Mouse (Mus musculus): Measurements from ENCODE around the gene Slc7a6os. TPM values are rescaled to one million over a fixed set of nuclear protein-coding genes. Genes with fewer than 3 reads are reported as not detected.
"Not testable (repeated sequence)": the region's sequence is repeated elsewhere in the genome, so short reads cannot be mapped to it uniquely, and the experiment has no call there.

Slc7a6os gene
- 10 to 100 TPM in 1 of 2 experiments, 1 to 10 TPM in 1; 8.5 to 10.6 TPM for total RNA-seq (2021)
- long read RNA-seq, experiment 1, partial matches to known transcripts: 1 of 3 reads
- long read RNA-seq, experiment 1, other reads (novel, unspliced or antisense): 0 of 3 reads
- long read RNA-seq, experiment 2, partial matches to known transcripts: 0 of 4 reads
- long read RNA-seq, experiment 2, other reads (novel, unspliced or antisense): 2 of 4 reads

DNA sequence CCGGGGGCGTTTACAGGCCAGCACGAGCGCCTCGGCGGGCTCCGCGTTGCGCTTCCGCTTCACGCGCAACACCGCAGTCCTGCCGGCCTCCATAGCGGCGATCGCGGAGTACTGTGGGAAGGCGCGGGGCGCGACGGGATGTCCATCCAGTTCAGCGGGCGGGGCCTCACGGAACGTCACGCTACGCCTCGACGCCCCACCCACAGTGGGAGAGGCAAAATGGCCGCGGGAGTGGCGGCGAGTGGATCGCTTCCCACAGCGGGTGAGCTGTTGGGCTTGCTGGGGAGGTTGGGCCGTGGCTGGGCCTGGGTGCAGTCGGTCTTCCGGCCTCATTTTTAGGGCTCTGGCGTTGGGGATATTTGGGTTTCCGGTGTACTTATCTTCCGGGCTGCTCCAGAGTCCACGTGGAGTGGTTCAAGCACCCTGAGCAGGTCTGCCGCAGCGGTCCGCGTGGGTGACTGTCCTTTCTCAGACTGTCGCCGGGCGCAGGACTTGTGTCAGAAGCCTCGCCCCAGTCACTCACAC lies at the start of gene Slc7a6os, which contains the start of gene Prmt7:
Gene Slc7a6os, minus strand, starts transcription at position 115 of the 525 bp plus-strand sequence.
Gene Prmt7, plus strand, starts transcription at position 116 of the 525 bp plus-strand sequence.
- intact Hi-C loops (cut with DNase I; ENCODE audit: low total_unique reads): no loop called here
- DNase-seq: peak; percentile 97

DNA sequence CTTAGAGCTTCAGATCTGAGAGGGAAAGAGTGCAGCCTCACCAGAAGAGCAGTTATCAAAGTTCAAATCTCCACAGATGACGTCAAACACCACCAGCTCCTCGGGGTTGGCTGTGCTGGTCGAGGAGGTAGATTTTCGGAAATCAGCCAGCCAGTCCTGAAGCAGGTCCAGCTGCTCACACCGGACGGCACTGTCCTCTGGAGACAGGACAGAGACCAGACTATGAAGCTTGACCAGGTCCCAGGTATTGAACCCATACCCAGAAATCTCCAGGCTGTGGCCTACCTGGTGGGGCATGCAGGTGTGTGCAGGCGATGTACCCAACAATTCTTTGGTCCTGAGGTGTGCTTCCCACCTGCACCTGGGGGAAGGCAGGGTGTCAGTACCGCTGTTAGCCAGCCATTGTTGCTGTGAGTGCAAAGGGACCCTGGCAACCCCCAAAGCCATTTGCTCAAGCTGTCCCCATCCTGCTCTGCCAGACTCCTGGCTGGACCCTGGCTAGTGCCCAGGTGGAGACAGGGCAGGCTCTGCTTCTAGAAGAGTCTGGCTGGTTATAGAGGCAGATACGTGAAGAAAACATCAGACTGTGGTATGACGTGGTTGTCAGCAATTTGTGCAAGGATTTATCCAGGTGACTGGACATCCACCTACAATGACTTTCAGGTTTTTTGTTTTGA lies 49.0 kb upstream of the Slc7a6os start:
- no peak for DNase-seq
- intact Hi-C loops (cut with DNase I; ENCODE audit: low total_unique reads): loop anchor here (10.0 kb wide), 1 partner anchor 145 kb away; no protein-coding TSS in a partner anchor

DNA sequence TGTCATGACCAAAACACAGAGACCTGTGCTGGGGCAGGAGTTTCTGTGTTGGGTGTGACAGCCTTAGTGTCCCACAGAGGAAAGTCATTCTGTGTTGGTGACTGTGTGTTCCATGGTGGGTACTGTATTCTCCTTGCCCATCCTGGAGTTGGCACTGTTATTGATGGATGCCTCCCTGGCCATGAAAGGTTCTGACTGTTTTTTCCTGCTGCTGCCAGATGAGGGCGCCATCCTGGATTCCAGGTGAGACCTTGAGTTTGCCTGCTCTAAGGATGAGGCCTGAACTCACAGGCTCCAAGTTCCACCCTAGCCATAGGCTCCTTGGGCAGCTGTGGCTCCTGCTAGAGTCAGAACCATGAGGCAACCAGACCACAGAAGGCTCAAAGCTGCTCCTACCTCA lies 47.4 kb upstream of the Slc7a6os start:
- DNase-seq: no peak

DNA sequence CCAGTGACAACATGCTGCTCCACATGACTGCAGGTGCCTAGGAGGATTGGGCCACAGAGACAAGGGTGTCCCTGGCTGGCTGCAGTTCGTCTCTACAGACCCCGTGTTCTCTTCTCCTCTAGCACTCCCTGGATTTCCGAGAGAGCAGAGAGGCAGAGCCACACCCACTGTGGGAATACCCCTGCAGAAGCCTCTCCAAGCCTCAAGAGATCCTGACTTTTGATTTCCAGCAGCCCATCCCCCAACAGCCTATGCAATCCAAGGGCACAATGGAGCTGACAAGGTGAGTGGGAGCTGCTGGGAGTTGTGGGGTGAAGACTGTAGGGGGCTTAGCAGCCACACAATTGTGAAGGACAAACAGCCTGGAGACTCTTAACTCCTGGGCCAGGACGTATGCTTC lies 39.5 kb upstream of the Slc7a6os start:
- no peak for DNase-seq
- intact Hi-C loops (cut with DNase I; ENCODE audit: low total_unique reads): loop anchor here (10.0 kb wide), 1 partner anchor 155 kb away; no protein-coding TSS in a partner anchor

More for the DNA sequence above, 47.4 kb upstream of the Slc7a6os start:
- intact Hi-C loops (cut with DNase I; ENCODE audit: low total_unique reads): loop anchor here (10.0 kb wide), 1 partner anchor 147 kb away; no protein-coding TSS in a partner anchor

DNA sequence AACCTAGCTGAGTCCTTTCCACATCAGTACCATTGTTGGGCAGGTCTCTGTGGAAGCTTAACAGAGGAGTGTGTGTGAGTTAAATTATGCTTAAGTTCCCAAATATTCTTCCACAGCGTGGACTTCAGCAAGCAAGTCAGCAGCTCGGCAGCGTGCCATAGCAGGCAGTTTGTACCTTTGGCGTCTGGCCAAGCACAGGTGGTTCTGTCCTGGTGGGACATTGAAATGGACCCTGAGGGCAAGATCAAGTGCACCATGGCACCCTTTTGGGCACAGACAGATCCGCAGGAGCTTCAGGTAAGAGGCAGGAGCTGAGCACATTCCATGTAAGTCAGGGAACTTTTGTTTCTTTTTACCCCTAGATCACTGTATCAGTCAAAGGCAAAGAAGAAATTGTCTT lies 26.4 kb upstream of the Slc7a6os start:
- DNase-seq: no peak
- intact Hi-C loops (cut with DNase I; ENCODE audit: low total_unique reads): no loop called here

DNA sequence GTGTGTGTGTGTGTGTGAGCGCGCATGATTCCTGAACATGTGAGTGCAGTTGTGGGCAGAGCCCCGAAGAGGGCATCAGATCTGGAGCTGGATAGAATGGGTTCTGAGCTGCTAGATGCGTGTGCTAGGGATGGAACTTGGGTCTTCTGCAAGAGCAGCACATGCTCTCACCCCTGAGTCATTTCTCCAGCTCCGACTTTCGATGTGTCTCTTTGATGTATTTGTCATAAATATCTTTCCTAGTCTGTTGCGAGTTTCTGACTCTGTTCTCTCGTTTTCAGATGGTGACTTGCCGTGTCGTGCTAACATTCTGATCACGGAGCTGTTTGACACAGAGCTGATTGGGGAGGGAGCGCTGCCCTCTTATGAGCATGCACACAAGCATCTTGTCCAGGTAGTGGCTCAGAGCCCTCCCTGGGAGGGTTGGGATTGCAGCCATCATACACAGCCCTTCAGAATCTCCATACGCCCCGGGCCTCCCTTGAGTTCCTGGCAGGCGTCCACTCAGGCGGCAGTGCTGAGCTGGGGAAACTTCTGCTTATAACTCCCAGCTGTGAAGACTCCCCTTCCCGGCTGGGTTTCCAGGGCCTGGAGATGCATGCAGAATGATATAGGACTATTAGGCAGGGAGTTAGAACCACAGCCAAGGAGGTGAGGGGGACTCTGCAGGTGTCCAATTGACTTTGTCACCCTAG lies 24.0 kb upstream of the Slc7a6os start:
- no peak for DNase-seq
- intact Hi-C loops (cut with DNase I; ENCODE audit: low total_unique reads): no loop called here

DNA sequence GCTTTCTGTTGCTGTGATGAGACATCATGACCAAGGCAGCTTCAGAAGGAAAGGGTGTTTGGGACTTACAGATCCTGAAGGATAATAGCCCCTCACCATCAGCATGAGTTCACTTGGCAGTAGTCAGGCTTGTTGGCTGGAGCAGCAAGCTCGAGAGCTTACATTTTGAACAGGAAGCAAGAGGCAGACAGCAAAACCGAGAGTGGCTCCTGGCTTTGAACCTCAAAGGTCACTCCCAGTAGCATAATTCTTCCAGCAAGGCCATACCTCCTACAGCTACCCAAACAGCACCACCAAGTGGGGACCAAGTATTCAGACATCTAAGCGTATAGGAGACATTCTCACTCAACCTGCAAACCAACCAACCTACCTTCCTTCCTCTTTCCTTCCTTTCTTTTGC lies 22.0 kb upstream of the Slc7a6os start:
- intact Hi-C loops (cut with DNase I; ENCODE audit: low total_unique reads): no loop called here
- DNase-seq: no peak

DNA sequence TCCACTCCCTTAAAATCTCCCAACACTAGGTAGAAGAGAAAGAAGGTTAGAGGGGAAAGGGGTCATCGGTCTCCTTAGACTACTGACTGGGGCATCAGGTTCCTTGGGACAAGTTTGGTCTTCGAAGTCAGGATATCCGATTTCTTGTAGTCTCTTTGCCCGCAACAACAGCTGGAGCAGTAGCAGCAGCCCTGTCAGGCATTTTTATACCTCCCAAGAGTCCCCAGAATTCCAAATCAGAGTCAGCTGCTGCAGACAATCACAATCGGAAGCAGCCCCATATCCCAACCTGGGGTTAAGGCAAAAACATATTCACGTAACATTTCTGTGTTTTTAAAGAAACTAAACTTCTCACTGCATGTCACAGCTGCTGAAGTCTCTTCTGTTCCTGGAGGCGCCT lies 20.8 kb upstream of the Slc7a6os start:
- intact Hi-C loops (cut with DNase I; ENCODE audit: low total_unique reads): no loop called here
- no peak for DNase-seq

DNA sequence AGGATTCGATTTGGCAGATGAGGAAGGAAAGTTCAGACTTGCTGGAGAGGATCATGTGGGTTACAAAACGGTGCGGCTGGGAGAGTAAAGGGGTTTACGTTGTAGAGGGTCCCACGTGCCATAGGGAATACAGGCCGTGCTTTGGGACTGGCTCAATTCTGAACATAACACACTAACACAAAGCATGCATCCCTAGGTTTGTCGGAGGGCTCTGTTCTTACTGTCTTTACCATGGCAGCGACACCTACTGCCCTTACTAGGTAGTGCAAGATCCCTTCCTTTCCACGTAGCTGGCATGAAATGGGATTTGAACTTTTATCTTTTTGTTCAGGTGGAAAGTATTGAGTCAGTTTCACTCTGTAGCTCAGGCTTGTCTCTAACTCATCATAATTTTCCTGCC lies 15.9 kb upstream of the Slc7a6os start:
- intact Hi-C loops (cut with DNase I; ENCODE audit: low total_unique reads): loop anchor here (5.0 kb wide), 1 partner anchor 84 kb away; no protein-coding TSS in a partner anchor
- peak; percentile 30 for DNase-seq

DNA sequence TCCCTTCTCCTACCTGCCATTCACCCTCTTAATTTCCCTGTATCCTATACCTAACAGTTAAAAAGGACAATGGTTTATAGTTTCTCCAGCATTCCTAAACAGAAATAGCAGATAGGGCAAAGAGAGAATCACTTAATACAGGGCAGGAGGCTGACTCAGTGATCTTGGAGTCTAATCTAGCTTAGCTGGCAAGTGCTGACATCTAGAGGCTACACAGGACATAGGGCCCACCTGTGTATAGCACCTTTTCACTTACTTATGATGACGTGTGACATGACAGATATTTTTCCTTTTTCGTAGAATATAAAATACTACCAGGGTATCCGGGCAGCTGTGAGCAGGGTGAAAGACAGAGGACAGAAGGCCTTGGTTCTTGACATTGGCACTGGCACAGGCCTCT lies 8.9 kb upstream of the Slc7a6os start:
- intact Hi-C loops (cut with DNase I; ENCODE audit: low total_unique reads): no loop called here
- no peak for DNase-seq

DNA sequence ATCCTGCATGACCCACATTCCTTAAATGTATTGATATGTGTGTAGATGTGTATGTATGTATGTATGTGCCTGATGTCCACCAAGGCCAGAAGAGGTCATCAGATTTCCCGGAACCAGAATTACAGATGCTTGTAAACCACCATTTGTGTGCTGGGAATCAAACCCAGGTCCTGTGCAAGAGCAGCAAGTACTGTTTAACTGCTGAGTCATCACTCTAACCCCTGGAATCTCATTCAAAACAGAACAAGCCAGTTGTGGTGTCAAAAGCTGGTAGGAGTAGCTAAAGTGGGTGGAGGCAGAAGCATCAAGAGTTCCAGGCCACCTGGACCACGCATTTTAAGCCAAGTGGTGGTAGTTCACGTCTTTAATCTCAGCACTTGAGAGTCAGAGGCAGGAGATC lies 3.2 kb upstream of the Slc7a6os start:
- intact Hi-C loops (cut with DNase I; ENCODE audit: low total_unique reads): no loop called here

DNA sequence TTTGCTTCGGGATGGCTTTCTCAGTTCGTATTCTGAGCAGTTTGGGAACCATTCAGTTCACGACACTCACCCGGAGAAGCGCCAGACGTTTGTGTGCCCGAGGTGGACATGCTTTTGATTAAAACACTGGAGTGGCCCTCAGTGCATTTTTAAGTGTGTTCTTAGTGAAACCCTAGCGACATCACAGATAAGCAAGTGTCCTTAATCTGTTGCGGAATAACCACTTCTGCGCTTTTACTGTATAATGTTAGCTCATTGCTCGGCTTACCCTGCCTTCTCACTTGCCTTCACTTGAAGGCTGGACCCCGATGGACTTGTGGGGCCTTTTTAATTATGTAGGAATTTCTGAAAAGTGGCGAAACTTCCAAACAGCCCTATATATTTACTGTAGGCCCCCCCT lies 686 bp upstream of the Slc7a6os start:
- no peak for DNase-seq
- intact Hi-C loops (cut with DNase I; ENCODE audit: low total_unique reads): no loop called here

More for the DNA sequence above, 3.2 kb upstream of the Slc7a6os start:
- DNase-seq: no peak

DNA sequence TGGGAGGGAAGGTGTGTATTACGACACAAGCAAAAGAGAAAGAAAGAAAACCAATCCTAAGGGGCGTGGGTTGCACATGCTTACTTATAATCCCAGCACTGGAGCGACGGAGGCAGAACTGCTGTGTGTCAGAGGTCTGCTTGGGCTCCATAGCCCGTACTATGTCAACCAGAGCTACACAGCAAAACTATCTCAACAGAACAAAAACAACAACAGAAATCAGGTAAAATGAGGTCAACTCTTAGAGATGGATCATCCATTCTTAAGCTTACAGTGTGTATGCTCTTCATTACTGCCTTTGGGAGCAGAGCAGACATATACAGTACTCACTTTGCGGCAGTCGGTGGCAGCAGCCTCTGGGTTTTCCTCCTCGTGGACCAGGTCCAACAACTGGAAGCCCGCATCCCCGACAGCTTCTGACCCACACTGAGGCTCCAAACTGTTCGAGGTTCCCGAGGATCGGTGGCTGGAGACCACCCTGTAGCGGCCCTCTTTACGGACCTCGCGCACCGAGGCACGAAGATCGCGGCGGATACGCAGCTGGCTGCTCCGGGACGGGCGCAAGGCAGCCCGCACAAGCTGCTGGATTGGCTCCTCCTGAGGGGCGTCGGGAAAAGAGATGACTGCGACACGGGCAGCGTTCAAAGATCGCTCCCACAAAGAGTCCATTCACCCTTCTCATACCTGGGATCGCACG lies 552 bp downstream of the Slc7a6os start:
- DNase-seq: peak; percentile 35
- intact Hi-C loops (cut with DNase I; ENCODE audit: low total_unique reads): no loop called here

DNA sequence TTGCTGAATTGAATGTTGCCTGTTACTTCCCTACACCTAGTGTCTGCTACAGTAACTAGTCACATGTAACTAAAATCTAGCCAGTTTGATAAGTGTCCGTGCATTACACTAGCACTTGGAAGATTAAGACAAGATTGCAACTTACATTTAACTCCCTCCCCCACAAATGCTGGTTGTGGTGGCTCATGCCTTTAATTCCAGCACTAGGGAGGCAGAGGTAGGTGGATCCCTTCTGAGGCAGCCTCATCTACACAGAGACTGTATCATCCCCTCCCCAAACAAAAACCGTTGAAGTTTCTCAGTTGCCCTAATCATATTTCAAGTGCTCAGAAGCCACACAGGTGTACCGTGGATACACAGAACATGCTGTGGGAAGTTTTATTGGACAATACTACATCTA lies 11.1 kb downstream of the Slc7a6os start:
- not testable (repeated sequence) for DNase-seq
- intact Hi-C loops (cut with DNase I; ENCODE audit: low total_unique reads): loop anchor here (5.0 kb wide), 1 partner anchor 62 kb away; the partner anchor contains the start of gene Esrp2

DNA sequence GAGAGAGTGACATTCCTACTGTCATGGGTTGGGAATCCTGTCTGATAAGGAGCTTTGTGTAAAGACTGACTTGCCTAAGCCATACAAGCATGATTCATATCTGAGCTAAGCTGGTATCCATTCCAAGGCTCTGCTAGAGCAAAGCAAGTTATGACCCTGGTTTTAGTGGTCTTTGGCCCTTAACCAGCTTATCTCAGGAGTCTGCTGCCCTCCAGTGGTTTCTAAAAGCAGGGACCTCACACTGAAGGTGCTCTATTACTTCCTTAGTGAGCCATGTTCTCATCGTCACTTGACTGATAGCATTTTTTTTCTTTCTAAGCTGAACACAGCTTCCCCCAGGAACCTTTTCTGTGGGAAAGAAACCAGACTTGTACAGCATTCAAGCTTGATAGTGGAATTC lies 12.0 kb downstream of the Slc7a6os start:
- intact Hi-C loops (cut with DNase I; ENCODE audit: low total_unique reads): loop anchor here (5.0 kb wide), 1 partner anchor 61 kb away; the partner anchor contains the start of gene Esrp2
- peak; percentile 13 for DNase-seq

DNA sequence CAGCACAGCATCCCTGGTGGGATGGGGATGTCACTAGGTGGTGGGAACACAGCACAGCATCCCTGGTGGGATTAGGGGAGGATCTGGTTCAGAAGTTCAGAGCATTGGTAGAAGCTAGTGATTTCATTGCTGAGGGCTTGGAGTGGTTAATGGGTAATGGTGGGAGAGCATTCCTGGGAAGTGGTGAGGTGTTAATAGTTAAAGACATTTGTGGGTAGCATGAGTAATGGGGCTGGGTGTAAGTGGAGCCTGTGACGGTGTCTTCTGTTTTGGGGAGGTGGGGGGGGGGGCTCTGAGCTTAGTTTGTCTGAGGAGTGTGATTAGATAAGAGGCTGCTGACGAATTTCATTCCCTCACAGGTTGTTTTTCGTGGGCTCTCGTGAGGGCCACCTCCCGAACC lies 16.7 kb downstream of the Slc7a6os start:
- no peak for DNase-seq
- intact Hi-C loops (cut with DNase I; ENCODE audit: low total_unique reads): no loop called here

DNA sequence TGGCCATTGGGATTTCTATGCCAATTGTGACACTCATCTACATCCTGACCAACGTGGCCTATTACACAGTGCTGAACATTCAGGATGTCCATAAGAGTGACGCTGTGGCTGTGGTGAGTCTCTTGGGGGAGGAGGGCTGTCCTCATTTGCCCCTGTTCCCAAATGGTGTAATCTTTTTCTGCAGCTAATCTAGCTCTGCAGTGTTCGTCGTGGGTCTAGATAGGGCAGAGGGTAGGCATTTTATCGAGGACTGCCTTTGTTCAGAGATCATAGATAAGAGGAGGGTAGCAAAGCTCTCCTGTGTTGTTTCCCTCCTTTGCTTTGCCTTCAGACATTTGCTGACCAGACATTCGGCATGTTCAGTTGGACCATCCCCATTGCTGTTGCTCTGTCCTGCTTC lies 17.6 kb downstream of the Slc7a6os start:
- intact Hi-C loops (cut with DNase I; ENCODE audit: low total_unique reads): no loop called here
- DNase-seq: no peak

DNA sequence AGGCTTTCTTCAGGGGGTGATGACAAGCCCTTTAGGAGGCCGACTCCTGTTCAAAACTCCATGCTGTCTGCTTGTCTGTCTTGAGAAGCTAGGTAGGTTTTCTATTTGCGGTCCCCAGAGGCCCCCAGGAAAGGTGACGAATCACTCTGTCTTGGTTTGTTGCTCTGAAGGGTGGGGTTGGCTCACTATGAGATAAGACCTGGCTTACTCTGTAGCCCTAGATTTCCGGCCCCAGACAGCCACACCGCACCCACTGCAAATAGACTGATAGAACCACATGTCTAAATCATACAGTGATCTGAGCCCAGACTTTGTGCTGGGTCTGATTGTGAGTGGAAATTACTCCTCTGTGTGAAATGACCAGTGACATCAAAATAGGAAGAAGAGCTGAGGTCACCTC lies 19.1 kb downstream of the Slc7a6os start:
- intact Hi-C loops (cut with DNase I; ENCODE audit: low total_unique reads): no loop called here
- no peak for DNase-seq

DNA sequence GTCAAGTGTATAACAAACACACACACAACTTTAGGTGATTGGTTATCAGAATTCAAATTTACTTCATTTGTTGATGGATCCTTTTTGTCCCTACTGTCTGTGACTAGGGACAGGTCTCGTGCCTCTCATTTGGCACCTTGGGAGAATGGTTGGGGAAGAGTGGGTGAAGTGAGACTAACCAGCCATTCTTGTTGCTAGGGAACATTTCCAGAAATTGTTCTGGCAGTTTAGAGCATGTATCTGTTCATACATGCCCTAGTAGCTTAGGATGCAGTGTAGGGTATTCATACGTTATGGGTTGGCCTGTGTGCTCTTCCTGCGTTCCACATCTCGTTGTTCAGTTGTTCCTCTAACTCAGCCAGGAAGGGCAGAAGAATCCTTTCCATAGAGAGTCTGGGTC lies 21.6 kb downstream of the Slc7a6os start:
- DNase-seq: no peak
- intact Hi-C loops (cut with DNase I; ENCODE audit: low total_unique reads): no loop called here

DNA sequence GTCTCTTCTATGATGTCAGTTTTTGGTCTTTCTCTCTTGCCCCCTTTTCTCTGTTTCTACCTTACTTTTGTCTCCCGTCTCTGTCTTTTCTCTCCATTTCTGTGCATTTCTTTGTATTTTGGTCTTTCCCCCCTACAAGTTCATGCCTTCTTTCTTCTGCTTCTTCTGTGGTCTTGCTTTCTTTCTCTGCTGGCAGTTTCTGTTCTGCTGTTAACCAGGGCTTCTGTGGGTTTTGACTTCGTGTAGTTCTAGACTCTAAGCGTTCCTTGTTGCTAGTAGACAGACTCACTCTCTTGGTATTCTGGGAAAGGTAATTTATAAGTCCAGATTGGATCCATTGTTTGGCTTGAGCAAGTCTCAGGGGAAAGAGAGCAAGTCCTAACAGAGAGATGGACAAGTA lies 24.3 kb downstream of the Slc7a6os start:
- intact Hi-C loops (cut with DNase I; ENCODE audit: low total_unique reads): no loop called here
- DNase-seq: no peak

Measured in gastrocnemius, postnatal 14 days (tissue).